Mouse (Mus musculus): ENCODE data around the gene 4921524J17Rik.

Gene 4921524J17Rik

DNA sequence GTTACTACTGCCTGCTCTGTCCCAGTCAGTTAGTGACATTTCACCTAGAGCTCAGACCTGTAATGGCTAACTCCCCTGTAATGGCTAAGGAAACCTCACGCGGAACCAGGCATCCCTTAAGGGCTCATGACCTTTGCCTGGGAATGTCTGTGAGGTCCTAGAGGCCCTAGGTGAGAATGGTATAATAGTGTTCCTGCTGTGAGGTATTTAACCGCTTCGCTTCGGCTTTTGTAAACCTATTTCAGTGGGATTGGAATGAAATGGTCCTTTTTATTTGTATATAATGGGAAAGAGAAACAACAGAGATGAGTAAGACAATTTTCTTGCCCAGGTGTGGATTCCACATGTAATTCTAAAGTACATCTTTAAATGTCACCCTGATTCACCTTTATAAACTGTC, 8.9 kb upstream of the 4921524J17Rik start:
- no peak for DNase-seq (ENCODE audit: low spot score)

DNA sequence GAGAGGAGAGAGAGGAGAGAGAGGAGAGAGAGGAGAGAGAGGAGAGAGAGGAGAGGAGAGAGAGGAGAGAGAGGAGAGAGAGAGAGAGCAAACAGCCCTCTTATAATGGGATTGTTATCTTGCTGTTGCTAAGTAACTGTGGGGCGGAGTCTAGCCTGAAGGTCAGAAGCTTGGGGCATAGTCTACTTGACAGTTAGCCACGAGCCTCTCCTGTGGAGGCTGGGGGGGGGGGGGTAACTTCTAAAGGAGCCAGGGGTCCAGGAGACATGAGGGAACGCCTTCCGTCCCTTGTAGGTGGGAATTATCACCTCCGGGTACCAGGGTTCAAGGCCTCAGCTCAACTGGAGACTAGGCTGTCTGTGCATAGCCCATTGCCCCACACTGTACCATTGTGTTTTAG, 3.1 kb upstream of the 4921524J17Rik start:
- no peak for DNase-seq (ENCODE audit: low spot score)

DNA sequence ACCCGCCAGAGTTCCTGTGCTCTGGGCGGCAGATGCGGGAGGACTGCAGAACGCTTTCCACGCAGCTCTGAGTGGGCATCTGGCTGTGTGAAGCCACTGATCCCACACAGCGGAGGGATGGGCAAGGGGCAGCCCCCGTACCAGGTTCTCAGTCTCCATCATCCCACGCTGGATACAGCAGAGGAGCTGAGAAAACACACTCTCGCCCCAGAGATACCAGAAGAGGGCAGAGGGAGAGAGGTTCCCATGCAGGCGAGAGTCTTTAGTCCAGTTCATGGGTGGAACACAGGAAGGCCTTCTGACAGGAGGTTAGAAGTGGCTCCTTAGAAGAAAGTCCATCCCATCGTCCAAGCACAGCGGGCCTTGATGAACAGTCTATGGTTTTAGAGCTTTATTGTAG, 2.2 kb upstream of the 4921524J17Rik start:
- no peak for DNase-seq (ENCODE audit: low spot score)

DNA sequence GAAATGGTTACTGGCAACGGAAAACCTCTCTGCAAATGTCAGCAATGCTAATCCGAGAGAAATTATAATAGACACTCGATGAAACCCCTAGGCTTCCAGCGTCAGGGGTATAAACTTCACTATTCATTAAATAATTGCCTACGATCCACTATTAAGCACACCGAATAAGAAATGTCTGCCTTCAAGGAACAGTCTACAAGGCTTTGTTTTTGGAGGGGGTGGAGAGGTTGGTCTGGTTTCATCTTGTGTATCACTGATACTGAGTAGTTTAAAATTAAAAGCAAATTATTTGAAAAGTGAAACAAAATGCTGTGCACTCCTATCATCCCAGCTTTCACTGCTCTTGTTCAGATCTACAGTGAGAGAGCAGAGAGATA, 372 bp upstream of the 4921524J17Rik start:
- DNase-seq (ENCODE audit: low spot score), result no peak

DNA sequence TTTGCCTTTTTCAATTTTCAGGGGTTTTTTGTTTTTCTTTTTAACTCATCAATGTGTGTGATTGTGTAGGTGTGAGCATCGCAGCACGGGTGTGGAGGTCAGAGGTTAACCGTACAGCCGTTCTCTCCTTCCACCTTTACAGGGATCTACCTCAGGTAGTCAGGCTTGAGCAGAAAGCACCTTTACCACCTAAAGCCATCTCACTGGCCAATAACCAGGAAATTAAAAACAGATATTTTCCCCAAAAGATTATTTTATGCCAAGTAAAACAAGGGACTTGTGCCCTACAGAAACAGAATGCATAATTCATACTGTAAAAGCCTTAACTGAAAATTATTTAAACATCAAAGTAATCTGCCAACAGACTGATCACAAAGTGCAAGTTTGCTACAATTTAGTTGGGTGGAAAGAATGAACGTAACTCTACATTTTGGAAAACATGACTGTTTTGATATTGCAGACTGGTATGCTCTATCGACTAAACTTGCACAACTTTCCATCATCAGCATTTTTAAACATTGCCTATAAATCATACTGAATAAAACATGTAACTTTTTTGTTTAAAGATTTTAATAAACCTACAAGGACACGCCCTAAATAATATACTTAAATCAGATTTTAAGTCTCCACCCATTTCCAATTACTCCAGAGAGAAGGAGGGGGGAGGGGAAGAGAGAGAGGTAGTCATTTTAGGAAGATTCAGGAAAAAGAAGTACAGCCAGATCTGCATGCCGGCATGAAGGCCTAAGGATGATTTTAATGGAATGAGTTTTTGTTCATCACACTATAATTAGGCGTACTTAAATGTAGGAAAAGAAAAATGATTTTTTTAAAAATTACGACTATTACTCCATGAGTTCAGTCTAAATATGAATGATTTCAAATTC, 1.1 kb downstream of the 4921524J17Rik start:
- peak; percentile 66 for DNase-seq (ENCODE audit: low spot score)

DNA sequence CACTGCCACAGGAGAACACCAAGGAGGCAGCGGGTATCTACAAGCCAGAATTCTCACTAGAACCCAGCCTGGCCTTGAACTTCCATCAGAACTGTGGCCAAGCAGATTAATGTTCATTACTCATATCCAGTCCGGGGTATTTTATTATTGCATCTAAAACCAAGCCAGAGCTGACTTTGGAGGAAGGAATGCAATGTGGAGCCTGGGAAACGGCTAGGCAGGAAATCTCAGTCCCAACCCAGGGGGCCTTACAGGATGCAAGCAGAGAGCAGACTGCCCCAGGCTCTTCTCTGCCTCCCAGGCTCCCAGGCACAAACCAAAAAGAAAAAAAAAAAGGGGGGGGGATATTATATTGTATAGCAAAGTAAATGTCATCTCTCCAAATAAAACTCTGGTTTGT, 1.8 kb downstream of the 4921524J17Rik start:
- DNase-seq (ENCODE audit: low spot score), result peak; percentile 45

DNA sequence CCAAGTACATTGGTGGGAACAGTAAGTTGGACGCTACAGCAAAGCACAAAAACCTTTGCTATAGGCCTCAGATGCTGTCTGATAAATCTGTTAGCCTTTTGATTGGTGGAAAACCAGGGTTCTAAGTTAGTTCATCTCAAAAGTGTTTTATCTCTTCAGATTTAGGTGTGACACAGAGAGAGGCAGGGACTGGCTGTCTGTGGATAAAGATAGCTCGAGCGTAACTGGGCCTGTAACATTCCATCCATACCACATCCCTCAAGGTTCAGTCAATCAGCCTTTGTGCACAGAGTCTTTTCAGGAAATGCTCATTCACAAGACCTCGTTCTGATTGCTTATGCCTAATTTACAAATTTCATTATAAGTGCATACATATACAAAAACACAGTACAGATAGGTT, 3.4 kb downstream of the 4921524J17Rik start:
- DNase-seq (ENCODE audit: low spot score), result no peak

DNA sequence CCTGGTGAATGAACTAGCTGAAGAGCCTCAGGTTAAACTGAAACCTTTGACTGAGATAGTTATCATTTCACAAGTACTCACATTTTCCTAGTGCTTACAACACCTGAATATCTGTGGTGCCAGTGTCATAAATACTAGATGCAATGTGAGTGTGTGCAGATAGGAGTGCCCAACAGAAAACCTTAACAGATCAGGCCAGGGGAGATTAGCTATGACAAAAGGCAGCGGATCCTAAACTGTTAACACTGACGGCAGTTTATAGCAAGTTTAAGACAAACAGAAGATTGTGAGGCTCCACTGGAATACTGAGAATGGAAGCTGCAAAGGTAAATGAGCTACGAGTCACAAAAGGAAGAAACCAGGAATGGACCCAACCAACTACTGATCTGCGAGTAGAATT, 5.6 kb downstream of the 4921524J17Rik start:
- no peak for DNase-seq (ENCODE audit: low spot score)

DNA sequence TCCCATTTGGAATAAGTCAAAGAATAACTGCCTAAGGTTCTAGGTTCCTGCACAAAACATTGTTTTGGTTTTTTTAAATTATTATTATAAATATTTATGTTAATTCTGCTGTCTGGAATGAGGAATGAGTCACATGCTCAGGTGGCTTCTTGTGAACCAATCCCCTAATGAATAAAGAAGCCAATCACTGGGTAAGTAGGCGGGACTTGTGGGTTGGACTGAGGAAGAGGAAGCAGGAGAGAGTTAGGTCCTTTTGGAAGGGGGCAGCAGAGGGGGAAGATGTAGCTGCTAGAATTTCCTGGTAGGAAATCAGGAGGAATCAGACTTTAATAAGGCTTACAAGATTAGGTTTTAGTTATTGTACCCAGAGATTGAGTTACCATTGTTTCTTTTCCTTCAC, 11.3 kb downstream of the 4921524J17Rik start:
- DNase-seq (ENCODE audit: low spot score), result no peak

DNA sequence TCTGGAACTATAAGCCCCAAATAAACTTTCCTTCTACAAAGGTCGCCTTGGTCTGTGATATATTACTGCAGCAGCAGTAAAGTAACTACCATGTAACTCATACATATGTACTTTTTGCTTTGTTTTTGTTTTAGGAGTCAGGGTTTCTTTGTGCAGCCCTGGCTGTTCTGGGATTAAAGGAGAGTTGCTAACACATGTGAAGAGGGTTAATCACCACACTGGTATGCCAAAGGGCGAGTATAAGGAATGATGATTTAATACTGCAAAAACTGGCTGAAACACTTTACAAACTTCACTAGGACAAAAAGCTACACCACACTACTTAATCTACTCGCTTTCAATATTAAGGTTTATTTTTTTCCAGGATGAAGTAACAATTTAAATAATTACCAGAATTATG, 24.1 kb downstream of the 4921524J17Rik start:
- DNase-seq (ENCODE audit: low spot score), result no peak

DNA sequence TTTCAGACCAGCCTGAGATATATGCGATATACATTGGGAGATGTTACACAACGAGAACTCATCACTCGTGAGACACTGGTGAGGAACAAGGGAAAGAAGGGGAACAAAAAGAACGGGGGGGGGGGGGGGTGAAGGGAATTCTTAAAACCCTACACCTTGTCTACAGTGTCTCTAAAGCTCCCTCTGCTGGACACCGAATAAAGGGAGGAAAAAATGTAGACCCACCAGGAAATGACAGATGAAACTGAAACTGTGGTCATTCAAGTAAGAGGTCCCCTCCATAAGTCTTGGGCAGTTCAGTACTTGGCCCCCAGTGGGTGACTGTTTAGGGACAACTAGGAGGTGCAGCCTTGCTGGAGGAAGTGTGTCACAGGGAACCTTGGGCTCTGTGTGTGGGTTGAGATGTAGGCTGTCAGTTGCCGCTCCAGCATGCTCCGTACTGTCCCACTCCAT, 24.6 kb downstream of the 4921524J17Rik start:
- DNase-seq (ENCODE audit: low spot score), result peak; percentile 83

DNA sequence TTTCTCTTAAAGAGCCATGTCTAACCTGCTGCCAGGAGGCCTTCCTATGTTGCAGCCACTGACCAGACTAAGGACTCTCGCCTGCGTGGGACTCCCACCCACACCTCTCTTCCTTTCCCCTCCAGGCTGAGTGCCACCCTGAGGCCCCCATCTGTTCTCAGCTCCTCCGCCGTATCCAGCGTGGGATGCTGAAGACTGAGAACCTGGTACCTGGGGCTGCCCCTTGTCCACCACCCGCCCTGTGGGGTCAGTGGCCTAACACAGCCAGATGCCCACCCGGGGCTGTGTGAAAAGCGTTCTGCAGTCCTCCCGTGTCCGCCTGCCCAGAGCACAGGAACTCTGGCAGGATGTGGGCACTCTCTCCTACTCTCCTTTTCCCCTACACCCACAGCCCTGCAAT, 26.7 kb downstream of the 4921524J17Rik start:
- no peak for DNase-seq (ENCODE audit: low spot score)

DNA sequence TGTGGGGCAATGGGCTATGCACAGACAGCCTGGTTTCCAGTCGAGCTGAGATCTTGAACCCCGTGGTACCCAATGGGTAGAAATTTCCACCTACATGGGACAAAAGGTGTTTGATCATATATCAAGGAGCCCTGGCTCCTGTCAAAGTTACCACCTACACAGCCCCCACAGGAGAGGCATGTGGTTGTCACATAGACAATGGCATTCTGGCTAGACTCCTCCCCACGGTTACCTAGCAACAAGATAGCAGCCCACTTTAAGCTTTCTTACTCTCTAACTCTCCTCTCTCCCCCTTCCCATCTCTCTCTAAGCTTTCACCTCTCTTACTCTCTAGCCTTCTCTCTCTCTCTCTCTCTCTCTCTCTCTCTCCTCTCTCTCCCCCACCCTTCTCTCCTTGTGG, 27.2 kb downstream of the 4921524J17Rik start:
- no peak for DNase-seq (ENCODE audit: low spot score)

DNA sequence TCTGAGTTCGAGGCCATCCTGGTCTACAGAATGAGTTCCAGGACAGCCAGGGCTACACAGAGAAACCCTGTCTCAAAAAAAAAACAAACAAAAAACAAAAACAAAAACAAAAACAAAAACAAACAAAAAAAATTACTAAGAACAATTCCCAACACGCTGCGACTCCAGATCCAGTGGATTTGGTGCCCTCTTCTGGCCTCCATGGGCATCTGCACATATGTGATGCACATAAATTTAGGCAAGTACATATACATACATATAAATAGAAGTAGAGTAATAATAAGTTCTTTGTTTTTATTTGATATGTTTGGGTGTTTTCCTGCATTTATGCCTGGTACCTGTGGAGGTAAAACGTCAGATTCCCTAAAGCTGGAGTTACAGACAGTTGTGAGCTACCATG, 34.1 kb downstream of the 4921524J17Rik start:
- DNase-seq (ENCODE audit: low spot score), result no peak

DNA sequence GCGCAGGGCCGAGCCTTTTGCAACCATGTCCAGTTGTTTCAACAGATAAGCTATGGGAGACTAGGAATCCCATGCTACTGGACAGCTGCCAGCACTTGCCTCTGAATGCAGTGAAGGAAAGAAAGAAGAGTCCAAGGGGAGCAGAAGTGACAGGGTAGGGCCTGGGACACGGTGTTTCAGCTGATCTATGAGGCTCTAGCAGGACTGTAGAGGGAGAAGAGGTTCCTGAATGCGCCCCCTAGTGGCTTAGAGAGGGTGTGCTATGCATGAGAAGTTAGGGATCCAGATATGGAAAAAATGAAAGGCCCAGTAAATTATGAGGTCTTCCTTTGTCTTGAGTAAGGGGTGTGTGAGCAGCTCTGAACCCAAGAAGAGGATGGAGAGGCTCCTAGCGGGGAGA, 35.1 kb downstream of the 4921524J17Rik start:
- DNase-seq (ENCODE audit: low spot score), result peak; percentile 93

DNA sequence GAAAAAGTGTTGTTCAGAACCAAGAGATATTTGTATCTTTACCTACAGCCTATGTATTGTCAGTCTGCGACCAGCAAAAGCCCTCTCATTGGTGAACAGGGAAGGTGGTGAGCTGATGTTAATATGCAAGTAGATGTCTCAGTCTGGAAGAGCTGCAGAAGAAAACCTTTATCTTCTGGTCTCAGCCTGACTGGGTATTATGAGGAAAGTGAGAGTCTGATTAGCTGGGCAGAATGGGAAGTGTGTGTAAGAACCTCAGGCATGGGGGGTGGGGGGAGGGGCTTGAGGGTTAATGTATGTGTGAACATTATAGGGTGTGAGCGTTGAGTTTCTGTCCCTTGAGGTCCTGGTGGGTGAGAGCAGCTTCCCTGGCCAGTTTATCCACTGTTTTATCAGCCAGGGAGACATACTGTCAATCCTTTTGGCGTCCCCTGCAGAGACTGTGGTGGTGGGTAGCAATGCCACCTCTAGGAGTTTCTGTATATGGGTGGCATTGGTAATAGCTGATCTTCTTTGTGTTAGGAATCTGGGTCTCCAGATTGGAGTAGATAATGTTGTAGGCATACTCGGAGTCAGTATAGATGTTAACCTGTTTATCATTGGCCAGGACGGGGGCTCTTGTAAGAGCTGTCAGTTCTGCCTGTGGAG, 36.1 kb downstream of the 4921524J17Rik start:
- no peak for DNase-seq (ENCODE audit: low spot score)

DNA sequence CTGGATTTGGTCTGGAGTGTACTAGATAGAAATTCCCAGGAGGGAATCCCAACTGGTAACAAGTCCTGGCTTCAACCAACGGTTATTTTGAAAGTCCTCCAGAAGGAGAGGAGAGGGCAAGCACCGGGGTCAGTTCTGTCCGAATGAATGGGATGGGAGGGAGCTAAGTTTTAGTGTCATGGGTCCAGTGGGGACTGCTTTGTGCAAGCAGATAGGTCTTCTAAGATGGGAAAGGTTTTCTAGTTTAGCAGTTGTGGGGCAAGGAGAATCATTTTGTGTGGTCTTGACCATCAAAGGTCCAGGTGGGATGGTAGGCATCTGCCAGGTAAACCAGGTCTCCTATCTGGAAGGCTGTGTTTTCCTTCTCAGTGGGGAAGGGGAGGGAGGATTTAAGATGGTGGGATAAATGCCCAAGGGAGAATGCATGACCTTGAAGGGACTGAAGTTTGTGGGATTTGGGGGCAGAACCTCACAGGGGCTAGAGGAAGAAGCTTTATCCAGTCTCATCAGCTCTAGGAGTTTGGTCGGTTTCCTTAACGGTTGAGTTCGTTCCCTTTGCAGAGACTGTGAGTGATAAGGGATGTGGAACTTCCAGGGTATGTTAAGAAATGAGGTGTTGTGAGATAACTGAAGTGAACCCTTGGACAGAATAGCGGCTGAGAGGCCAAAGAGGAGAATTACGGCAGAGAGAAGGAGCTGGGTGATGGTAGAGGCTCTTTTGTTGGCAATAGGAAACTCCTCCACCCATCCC, 36.8 kb downstream of the 4921524J17Rik start:
- no peak for DNase-seq (ENCODE audit: low spot score)

DNA sequence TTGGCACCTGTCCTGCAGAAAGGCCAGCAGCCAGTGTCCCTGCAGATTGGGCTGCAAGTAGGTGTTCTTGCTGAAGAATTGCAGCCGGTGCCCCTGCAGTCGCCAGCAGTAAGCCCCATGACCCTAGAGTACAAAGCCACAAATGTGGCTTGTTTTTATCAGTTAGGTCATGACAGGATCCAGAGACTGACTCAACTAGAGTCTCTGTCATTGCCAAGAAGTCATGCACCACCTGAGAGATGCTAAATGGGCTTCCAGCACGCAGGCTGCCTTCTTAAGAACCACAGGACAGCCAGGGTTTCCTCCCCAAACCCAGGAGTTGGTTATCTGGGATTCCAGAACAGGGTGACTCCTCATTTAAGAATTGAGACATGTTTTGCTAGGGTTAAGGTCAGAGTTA, 37.6 kb downstream of the 4921524J17Rik start:
- no peak for DNase-seq (ENCODE audit: low spot score)

DNA sequence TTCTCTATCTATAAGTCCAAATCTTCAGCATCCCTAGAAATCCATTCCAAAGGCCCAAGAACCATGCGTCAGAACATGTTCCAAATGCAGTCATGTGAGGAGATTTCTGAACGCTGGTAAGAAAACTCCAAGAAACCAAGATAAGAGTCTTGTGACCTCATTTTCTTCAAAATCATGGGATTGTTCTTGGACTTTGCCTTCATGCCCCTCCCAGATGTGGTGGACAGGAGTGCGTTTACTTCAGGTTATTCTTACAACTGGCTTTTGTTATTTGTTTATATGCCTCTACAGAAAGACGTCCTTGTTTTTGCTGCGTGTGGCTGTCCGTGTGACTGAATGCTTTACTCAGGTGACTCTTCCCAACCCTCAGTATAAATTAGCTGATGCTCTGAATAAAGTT, 39.4 kb downstream of the 4921524J17Rik start:
- no peak for DNase-seq (ENCODE audit: low spot score)

DNA sequence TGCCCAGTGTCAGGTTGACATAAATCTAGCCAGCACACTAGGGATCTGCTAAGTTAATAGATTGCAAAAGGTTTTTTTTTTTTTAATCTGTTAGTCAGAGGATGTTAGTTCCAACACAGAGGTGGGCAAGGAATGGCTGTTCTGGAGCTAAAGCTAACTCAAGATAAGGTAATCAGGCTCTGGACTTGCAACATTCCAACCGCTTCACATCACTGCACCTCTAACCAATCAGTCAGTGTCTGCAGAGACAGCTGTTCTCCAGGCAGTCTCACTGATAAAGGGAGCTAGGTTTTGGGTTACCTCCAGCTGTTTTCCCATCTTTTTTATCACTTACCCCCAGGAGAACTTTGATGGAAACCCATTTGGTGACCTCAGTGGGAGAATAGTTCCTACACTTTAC, 41.2 kb downstream of the 4921524J17Rik start:
- no peak for DNase-seq (ENCODE audit: low spot score)

DNA sequence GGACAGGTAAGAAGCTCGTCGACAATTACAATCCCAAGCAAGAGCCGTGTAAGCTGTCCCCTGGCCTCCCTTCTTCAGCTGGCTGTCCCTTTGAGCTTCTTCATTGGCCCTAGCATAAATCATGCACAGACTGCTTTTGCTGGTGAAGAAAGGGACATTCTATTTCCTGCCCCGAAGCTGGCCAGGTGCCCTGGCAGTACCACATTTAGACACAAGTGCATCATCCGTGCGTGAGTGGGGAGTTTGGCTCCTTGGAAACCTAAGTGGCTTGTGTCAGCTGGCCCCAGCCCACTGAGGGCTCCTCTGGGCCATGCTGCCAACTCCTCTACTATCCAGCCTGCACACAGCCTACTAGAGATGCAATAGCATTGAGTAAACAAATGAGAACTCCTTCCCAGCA, 46.4 kb downstream of the 4921524J17Rik start, which contains the start of gene Mylk3:
Gene Mylk3 (minus strand): TSS at position 141 of the 400 bp plus-strand sequence.
- DNase-seq (ENCODE audit: low spot score), result no peak

DNA sequence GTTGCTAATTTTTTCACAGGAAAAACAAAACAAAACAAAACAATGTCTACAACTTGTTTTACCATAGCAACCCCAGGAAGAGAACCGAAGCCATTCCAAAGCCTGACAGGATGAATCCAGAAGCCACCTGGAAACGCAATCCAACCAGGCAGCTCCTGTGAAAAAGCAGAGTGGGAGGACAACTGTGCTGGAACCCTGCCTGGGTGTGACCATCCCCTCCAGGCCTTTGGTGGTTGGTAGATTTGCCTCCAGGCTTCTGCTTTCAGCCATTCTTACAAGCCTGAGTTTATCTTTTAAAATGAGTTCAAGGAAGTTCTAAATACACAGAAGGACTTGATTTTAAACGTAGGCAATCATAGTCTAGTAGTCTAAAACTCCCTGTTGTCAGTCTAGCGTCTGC, 50.7 kb downstream of the 4921524J17Rik start:
- DNase-seq (ENCODE audit: low spot score), result no peak

DNA sequence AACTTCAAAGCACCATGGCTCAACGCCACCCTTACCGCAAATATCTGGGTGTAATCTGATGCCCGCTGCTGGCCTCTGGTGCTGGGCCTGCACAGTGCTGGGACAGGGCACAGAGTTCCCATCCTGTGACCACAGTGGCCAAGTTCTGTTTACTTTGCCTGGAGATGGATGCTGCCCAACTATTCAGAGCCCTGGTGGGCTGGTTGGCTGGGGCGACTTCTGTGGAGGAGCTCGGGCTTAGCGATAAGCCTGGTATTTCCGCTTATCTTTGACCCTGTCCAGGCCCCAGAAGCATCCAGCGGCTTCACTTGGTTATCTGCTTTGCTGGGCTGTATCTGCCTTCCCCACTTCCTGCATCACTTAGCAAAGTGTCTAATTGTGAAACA, 51.8 kb downstream of the 4921524J17Rik start:
- DNase-seq (ENCODE audit: low spot score), result no peak

Data from adipocyte (in vitro differentiated cells).